Mouse (Mus musculus): ENCODE measurements around the gene Slc39a1.

Gene Slc39a1

DNA sequence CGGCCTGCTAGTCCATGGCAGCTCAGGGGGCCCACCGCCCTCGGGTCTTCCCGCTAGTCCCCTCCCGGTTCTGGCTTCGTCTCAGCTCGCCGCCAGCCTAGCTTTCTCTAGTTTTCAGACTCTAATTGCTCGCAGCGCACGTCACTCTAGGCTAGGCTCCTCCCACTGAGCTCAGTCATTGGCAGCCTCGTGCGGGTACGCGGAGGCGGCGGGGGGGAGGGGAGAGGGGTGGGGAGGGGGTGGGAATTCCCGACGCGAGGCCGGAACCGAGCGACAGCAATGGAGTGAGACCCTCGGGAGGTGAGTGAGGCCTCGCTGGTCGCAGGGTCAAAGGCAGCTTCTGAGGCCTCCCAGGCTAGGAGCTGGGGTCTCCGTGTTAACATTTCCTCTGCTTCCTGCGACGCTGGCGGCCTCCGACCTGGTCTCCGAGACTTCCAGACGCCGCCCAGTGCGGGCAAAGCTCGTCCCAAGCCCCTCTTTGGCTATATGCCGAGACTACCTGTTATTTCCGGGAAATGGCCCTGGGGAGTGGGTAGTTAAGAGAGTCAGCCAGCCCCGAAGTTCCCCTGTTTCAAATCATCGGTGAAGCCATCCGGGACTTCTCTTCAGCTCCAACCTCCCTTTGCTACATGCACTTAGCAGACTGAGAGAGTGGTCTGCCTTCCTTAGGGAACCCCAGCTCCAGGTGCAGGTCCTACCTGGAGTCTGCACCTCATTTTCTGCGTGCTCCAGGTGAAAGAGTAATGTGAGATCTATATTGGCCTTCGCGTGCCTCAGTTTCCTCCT lies at the start of gene Slc39a1:
Gene Slc39a1 (plus strand): TSS at position 213 of the 786 bp plus-strand sequence.
- DNase-seq, result peak; percentile 91

DNA sequence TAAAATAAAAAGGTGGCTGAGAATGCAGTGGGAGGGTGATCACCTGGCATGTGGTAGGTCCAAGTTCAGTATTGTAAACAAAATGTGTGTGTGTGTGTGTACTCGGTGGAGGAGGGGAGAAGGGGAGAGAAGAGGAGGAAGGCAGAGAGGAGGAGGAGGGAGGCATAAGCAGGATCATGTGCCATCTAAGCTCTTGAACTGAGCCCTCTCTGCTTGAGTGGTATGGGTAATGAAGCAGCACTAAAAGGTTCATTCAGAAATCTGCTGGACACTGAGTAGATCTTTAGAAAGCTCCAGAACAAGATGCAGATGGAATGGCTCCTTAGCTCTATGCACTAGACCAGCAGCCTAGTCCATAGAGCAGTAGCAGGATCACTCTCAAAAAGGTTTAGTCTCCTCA lies 45.1 kb upstream of the Slc39a1 start:
- no peak for DNase-seq

DNA sequence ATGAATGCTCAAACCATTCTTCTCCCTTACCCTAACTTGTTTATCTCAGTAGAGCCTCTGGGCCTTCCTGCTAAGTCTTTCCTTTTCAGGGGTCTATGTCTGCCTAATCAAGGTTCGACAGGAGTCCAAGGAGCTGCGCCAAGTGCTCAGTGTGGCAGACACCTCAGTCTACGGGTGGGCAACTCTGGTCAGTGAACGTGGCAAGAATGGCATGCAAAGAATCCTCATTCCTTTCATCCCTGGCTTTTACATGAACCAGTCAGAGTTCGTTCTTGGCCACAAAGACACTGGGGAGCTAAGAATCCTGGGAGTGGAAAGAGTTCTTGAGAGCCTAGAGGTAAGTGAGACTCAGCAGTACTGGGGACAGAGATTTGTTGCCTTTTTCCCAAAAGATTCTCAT lies 44.4 kb upstream of the Slc39a1 start:
- DNase-seq, result no peak

DNA sequence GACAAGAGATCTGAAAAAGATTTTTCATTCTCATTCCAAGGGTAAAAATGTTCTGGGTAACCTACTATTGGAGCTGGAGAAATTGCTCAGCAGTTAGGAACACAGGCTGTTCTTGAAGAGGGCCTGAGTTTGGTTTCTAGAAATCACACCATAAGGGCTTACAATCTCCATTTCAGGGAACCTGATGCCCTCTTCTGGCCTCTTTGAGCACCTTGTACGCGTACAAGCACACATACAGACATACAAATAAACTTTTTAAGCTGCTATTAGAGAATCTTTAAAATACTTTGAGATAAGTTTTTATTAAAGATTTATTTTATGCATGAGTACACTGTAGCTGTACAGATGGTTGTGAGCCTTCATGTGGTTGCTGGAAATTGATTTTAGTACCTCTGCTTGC lies 43.4 kb upstream of the Slc39a1 start:
- DNase-seq, result no peak

DNA sequence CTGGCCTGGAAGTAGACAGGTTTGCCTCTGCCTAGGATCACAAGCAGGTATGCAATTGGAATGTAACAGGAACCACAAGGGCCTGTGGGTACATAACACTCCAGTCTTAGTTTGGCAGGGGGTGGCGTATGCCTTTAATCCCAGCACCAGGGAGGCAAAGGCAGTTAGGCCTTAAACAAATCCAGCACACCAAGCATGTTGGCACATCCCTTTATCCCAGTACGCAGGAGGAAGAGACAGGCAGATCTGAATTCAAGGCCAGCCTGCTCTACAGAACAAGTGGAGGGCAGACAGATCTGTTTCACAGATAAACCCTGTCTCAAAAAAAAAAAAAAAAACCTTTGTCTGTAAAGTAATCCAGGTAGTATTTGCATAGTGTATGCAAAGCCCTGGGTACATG lies 39.3 kb upstream of the Slc39a1 start:
- no peak for DNase-seq

GRCm38 (mm10) chr3:90209908-90210566 lies 37.9 kb upstream of the Slc39a1 start:
- DNase-seq, result no peak

DNA sequence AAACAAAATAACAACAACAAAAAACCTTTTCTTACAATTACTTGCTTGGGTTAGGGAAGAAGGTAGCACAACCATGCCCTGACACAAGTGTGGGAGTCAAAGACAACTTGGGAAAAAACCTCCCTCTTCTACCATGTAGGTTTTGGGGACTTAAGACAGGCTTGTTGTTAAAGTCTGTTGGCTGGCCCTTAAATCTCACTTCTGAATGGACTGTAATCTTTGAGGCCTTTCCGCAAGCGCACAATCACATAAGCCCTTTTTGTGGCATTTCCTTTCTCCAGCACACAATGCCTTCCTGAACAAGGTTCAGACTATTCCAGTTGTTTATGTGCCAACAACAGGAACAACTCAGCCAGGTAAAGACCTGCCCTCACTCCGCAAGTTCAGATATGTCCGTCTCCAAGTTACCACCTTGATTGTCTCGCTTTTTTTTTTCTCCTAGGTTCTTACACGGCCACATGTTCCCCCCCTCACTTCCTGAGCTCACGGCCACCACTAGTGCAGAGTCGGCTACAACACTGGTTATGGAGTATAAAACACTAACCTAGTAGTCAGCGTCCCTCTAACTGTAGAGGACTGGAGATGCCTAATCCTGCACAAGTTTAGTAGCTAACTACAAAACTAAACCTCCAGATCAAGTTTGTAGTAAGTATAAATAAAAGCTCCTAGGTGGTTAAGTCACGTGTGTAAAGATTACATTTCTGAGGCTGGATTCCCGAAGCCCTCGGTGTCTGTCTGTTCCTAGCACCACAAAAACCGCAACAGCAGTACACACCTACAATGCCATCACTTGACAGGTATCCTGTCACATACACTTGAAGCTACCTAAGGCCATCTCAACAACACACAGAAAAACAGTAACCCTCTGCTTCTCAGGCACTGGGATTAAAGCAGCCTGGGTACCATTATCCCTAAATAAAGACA lies 36.2 kb upstream of the Slc39a1 start:
- DNase-seq, result no peak

DNA sequence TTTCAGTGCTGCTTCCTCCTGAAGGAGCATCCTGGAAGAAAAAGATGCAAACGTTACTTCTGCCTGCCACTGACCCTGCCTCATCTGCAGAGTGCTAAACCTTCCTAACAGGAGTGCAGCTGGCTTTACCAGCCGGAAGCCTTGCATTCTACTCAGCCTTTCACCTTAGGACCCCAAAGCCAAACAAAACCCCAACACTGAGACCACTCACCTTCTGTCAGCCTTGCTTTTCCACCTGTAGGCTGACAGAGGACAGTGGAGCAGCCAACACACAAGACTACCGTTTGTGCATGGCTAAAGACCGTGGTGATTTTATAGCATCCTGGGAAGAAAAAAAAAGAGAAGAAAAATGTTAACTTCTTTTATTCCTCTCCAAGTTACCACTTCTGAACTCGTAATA lies 35.2 kb upstream of the Slc39a1 start:
- peak; percentile 14 for DNase-seq

GRCm38 (mm10) chr3:90213377-90213866 lies 34.5 kb upstream of the Slc39a1 start, which contains the start of the genes Rps27 and Rab13:
Gene Rps27, minus strand, starts transcription at chr3:90213651.
Gene Rab13, plus strand, starts transcription at chr3:90213695.
- peak; percentile 89 for DNase-seq

GRCm38 (mm10) chr3:90213956-90214684 lies 33.9 kb upstream of the Slc39a1 start:
- no peak for DNase-seq

DNA sequence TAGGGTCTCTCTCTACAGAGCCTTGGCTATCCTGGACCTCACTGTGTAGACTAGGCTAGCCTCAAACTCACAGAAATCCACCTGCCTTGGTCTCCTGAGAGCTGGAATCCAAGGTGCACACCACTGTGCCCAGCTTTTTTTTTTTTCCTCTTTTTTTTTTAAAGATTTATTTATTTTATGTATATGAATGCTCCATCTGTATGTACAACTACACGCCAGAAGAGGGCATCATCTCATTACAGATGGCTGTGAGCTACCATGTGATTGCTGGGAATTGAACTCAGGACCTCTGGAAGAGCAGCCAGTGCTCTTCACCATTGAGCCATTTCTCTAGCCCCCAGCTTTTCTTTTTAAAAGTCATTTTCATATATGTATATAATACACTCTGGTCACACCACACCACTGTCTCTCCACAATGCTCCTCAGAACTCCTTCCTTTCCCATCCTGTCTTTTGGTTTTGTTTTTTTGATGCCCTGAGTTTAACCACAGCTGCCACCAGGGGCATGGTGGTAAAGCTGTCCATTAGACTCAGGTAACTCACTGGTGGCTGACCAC lies 32.1 kb upstream of the Slc39a1 start:
- DNase-seq, result no peak

DNA sequence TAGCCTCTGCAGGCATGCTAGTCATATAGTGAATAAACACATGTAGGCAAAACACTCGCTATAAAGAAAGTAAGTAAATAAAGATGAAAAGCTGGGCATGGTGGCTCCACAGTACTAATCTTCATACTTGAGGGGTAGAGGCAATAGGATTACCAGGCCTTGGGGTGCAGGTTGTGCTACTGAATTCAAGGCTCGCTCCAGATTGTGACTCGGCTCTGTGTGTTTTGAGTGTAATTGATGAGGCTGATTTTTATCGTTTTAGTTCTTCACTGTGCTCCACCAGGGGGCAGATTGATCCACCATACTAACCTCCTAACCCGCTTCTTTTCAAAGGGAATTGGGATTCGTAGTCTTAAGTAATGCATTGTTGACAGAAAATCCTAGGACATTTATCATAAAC lies 27.9 kb upstream of the Slc39a1 start:
- DNase-seq, result no peak

DNA sequence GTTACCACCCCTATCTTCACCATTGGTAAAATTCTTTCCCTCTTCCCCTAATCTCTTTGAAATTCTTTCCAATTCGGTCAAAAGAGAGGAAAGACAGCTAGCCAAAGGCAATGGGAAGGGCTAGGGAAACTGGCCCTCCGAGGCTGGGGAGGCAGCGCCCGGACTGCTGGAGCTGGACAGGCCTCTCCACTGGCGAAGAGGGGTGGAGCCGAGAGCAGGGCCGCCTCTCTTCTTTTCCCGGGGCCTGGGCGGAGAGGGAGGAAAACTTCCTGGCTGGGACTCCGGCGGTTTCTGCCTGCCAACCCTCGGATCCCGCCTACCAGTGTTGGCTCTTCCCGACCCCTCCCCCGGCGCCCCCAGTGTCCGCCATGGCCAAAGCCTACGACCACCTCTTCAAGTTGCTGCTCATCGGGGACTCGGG lies 27.4 kb upstream of the Slc39a1 start:
- DNase-seq, result peak; percentile 56

- DNase-seq, result no peak
Measured at GRCm38 (mm10) chr3:90221123-90221522, 26.8 kb upstream of the Slc39a1 start.

DNA sequence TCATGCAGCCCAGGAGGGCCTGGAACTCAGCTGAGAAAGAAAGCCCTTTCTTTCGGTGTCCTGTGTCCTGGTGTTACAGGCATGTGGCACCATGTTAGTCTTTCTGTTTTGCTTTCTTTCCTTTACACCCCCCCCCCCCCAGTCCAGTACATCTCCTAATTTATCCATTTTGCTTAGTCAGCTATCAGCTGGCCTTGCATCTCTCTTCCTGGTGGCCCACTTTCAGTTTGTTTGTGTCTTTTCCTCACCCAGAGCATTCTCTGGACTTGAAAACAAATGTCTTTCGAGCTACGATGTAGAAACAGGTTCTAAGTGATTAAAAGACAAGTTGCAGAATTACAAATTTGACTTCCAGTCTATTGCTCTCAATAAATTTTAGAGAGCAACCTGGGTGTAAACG lies 25.5 kb upstream of the Slc39a1 start:
- no peak for DNase-seq

DNA sequence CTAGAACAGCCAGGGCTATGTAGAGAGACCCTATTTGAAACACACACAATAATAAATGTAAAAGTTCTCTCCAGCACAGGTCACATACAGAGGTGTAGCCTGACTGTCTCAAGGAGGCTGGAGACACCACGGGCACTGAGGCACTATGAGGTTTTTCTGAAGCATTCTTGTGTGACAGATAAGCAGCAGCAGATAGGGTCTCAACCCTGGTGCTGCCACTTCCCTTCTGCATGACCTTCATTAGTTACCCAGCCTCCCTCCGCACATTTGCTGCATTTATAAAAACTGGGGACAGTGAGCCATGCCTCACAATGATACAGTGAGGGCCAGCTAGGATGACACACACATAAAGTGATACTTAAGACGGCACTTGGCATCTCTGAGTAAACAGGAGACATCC lies 25.0 kb upstream of the Slc39a1 start:
- DNase-seq, result no peak

DNA sequence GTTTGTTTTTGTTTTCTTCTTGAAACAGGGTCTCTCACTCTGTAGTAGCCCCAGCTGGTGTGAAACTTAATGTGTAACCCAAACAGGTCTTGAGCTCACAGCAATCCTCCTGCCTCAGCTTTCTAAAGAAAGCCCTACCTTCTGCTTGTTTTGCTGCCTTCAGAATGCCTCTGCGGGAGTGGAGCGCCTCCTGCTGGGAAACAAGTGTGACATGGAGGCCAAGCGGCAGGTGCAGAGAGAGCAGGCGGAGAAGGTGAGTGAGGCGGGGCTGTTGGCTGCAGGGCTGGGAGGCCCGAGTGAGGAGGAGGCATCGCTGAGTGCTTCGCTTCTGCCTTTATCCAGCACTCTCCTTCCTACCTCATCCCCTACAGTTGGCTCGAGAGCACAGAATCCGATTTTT lies 23.6 kb upstream of the Slc39a1 start:
- no peak for DNase-seq

DNA sequence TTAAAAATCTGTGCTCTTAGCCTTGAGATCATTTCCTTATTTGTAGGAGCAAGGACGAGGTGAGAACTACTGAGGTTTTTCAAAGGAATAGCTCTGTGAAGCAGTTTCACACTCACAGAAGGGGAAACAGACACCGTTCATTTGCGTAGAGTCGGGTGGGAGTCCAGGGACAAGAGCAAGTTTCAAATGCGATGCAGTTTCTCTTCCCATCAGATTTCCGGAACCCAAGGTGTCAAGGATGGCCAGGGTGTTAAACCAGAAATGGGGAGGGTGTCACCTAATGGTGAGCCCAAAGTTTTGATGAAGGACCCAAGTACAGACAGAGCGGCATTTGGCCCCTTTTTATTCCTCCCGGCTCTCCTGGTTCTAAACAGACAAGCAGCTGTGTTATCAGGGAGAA lies 16.9 kb upstream of the Slc39a1 start:
- no peak for DNase-seq

DNA sequence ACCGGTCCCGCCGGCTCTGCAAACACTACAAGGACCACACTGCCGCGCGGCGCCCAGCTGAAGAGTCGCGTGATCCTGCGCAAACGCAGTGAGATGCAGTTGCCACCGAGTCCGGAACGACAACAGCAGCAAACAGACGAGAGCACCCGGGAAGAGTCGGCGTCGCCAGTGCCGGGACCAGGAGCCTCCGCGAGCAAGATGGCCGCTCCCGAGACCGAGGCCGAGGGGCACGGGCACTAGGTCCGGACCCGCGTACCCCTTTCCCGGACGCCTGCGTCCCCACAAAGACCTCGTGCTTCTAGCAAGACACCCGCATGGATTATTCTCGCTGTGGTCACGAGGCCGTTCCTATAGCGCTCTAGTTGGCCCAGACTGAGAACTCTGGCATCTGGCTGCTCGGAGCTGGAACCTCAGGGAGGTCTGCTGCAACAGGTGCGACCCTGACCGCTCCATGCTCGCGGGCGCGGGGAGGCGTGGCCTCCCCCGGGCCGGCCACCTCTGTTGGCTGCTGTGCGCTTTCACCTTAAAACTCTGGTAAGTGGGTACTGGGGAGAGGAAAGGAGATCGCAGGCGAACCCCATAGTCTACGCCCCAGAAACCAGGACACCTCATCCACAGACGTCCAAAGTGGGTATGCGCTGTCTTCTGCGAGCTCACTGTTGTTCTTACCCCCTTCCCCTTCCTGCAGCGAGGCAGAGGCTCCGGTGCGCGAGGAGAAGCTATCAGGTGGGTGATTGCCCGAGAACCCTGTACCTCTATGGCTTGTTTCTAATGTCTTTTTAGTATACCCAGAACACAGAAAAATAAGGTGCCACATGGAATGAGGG lies 16.3 kb upstream of the Slc39a1 start, which contains the start of gene Jtb:
Gene Jtb (plus strand): TSS at position 91 of the 827 bp plus-strand sequence.
- peak; percentile 93 for DNase-seq

GRCm38 (mm10) chr3:90241251-90241650 lies 6.7 kb upstream of the Slc39a1 start:
- DNase-seq, result no peak
